Mouse (Mus musculus) liver, postnatal 0 days (tissue): ENCODE data around the gene Il12rb1. TPM values are rescaled to one million over a fixed set of nuclear protein-coding genes. Genes with fewer than 3 reads are reported as not detected.

Source experiments
- ATAC-seq: fragments of 200-750 bp; cut with Nextera tagmentation; 2 replicates; pipeline ENCODE4 v1.8.0; 2017; ENCODE audit warnings: mild to moderate bottlenecking, moderate library complexity
- DNase-seq: peaks from one replicate; pipeline ENCODE4 v3.0.0-alpha.2; 2016
- H3K27ac ChIP-seq: fragments of 300-500 bp; sonication (generic); 2 replicates; pipeline ENCODE4 v1.5.1; 2014; ENCODE audit warnings: antibody characterized with exemption, moderate library complexity, mild to moderate bottlenecking, low read depth
- H3K27me3 ChIP-seq: fragments of 300-500 bp; sonication (generic); 2 replicates; pipeline ENCODE4 v1.6.1; 2014; ENCODE audit warnings: low read length, control low read depth, mixed read lengths; ENCODE audit not compliant: insufficient read depth
- H3K36me3 ChIP-seq: fragments of 300-500 bp; sonication (generic); replicated peaks from 2 replicates; pipeline ENCODE4 v1.6.1; 2014; ENCODE audit warnings: mild to moderate bottlenecking, control low read depth, low read length, moderate library complexity, mixed read lengths; ENCODE audit not compliant: insufficient read depth
- H3K4me1 ChIP-seq: fragments of 300-500 bp; sonication (generic); 2 replicates; pipeline ENCODE4 v1.6.1; 2014; ENCODE audit warnings: antibody characterized with exemption, mild to moderate bottlenecking, control low read depth; ENCODE audit not compliant: insufficient read depth
- H3K4me2 ChIP-seq: fragments of 300-500 bp; sonication (generic); 2 replicates; pipeline ENCODE4 v1.6.1; 2014; ENCODE audit warnings: low read depth, mild to moderate bottlenecking, low read length, moderate library complexity, mixed read lengths
- H3K4me3 ChIP-seq: fragments of 300-500 bp; sonication (generic); 2 replicates; pipeline ENCODE4 v1.5.1; 2014; ENCODE audit warnings: low read depth, low read length
- H3K9ac ChIP-seq: fragments of 300-500 bp; sonication (generic); replicated peaks from 2 replicates; pipeline ENCODE4 v1.6.1; 2014; ENCODE audit warnings: mild to moderate bottlenecking, moderate library complexity
- H3K9me3 ChIP-seq: fragments of 300-500 bp; sonication (generic); 2 replicates; pipeline ENCODE4 v1.6.1; 2016; ENCODE audit warnings: mild to moderate bottlenecking, control low read depth, low read length, mixed read lengths
- CTCF ChIP-seq: sonication (generic); IDR thresholded peaks from 2 replicates; pipeline ENCODE4 v1.5.1; 2016; ENCODE audit warnings: antibody characterized with exemption, low read depth
- EP300 ChIP-seq: IDR thresholded peaks from 2 replicates; pipeline ENCODE4 v1.6.1; 2016; ENCODE audit warnings: antibody characterized with exemption, low read depth, mild to moderate bottlenecking
- WGBS: fragments of 180-500 bp; shearing (Covaris S2); extraction: QIAGEN DNeasy Blood & Tissue Kit; methylation state at CpG from one replicate; pipeline ENCODE4 v1.1.7; 2014; ENCODE audit not compliant: insufficient replicate concordance; 5-methylcytosine and 5-hydroxymethylcytosine counted together
- polyA plus RNA-seq: library from polyadenylated mRNA; unstranded; fragments of >200 nt; fragmentation: Nextera tagmentation; extraction: Ambion mirVana; gene quantifications from 2 replicates; pipeline ENCODE4 v1.2.1, GENCODE M21; 2015

Il12rb1 gene
- polyA plus RNA-seq, 1 experiment from 2014 or later = 0.25 TPM

DNA sequence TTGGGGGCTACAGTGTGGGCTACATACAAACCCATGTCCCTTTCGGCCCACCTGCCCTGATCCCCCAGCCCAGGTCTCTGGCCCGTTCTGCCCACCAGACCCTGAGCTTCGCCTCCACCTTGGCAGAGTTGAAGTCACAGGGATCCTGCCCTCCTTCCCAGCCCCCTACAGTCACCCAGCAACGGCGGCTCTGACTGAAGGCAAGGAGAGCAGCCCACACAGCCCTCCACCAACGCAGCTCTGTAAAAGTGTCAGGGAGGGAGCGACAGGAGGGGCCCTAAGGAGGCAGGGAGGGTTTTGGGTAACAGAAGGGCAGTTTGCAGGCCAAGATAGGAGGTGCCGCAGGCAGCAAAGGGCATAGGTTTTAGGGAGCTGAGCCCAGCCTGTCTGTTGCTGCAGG is 17.4 kb upstream of the Il12rb1 start:
- Histone ChIP-seq H3K4me2 (peak overlapping the region; percentile 85), H3K4me3 (peak overlapping the region; percentile 56), H3K4me1 (peaks cover 40% of the 10 kb centered on the region), H3K9me3 (no peaks in the 10 kb centered on the region), H3K27ac (0 out of 2 replicates have a peak overlapping the region, but pooled peaks have one; percentile 73), H3K9ac (peak overlapping the region; percentile 77), H3K27me3 (no peaks in the 10 kb centered on the region), H3K36me3 (peaks cover 41% of the 10 kb centered on the region)
- DNase-seq = no peak
- WGBS = 42% methylated on average over 8 of the region's 8 CpGs
- no peak for TF ChIP-seq EP300
- TF ChIP-seq CTCF = no peak
- no peak for ATAC-seq

GRCm38 (mm10) chr8:70791294-70791701 is 17.0 kb upstream of the Il12rb1 start:
- H3K4me2 ChIP-seq = peak overlapping the region; percentile 85
- ATAC-seq (0 out of 2 replicates have a peak, but pooled peaks have one; percentile 8), DNase-seq (peak; percentile 76)
- H3K4me3 ChIP-seq = peak overlapping the region; percentile 56
- TF ChIP-seq CTCF (no peak), EP300 (no peak)
- H3K27ac ChIP-seq = peak overlapping the region; percentile 73; the same call in 1 of the 2 replicates
- peaks cover 42% of the 10 kb centered on the region for H3K4me1 ChIP-seq
- 16% methylated on average over 7 of the region's 7 CpGs for WGBS
- H3K27me3 ChIP-seq = no peaks in the 10 kb centered on the region
- H3K36me3 ChIP-seq = peaks cover 37% of the 10 kb centered on the region
- H3K9me3 ChIP-seq = no peaks in the 10 kb centered on the region
- peak overlapping the region; percentile 77 for H3K9ac ChIP-seq

GRCm38 (mm10) chr8:70791975-70792691 is 16.1 kb upstream of the Il12rb1 start:
- ATAC-seq = peak; percentile 43
- 1% methylated on average over 58 of the region's 58 CpGs for WGBS
- H3K27ac ChIP-seq = peak overlapping the region; percentile 73
- no peak for TF ChIP-seq CTCF
- TF ChIP-seq EP300 = no peak
- peak overlapping the region; percentile 85 for H3K4me2 ChIP-seq
- H3K36me3 ChIP-seq = peaks cover 29% of the 10 kb centered on the region
- H3K9me3 ChIP-seq = no peaks in the 10 kb centered on the region
- H3K9ac ChIP-seq = peak overlapping the region; percentile 77
- peak overlapping the region; percentile 56 for H3K4me3 ChIP-seq
- H3K27me3 ChIP-seq = no peaks in the 10 kb centered on the region
- H3K4me1 ChIP-seq = peaks cover 50% of the 10 kb centered on the region
- DNase-seq = peak; percentile 97

DNA sequence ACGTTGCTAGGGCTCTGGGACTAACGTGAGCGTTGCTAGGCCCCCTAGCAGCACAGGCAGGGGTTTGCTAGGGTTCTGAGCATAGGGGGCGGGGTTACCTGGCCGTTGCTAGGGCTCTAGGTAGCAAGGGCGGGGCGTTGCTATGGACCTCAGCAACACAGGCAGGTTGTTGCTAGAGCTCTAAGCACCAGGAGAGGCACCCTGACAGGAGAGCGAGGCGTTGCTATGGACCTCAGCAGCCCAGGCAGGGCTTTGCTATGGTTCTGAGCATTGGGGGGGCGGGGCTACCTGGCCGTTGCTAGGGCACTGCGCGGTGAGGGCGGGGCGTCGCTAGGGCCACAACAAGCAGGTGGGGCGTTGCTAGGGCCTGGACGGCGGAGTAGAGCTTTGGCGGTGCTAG is 15.5 kb upstream of the Il12rb1 start:
- Histone ChIP-seq H3K9ac (peak overlapping the region; percentile 77; the same call in 1 of the 2 replicates), H3K27me3 (no peaks in the 10 kb centered on the region)

GRCm38 (mm10) chr8:70794215-70794614 is 14.0 kb upstream of the Il12rb1 start:
- TF ChIP-seq CTCF = no peak
- no peak for TF ChIP-seq EP300
- Histone ChIP-seq H3K36me3 (peaks cover 8% of the 10 kb centered on the region), H3K9me3 (no peaks in the 10 kb centered on the region), H3K27me3 (peaks cover 6% of the 10 kb centered on the region; the same call in 1 of the 2 replicates), H3K9ac (no peak overlapping the region; the same call in 1 of the 2 replicates), H3K27ac (no peak overlapping the region), H3K4me2 (no peak overlapping the region), H3K4me1 (peaks cover 62% of the 10 kb centered on the region), H3K4me3 (no peak overlapping the region)
- 67% methylated on average over 2 of the region's 2 CpGs for WGBS
- ATAC-seq = no peak
- DNase-seq = no peak

More for the DNA sequence above, 15.5 kb upstream of the Il12rb1 start:
- Histone ChIP-seq H3K4me3 (peak overlapping the region; percentile 56), H3K9me3 (no peaks in the 10 kb centered on the region), H3K27ac (0 out of 2 replicates have a peak overlapping the region, but pooled peaks have one; percentile 49), H3K4me1 (peaks cover 55% of the 10 kb centered on the region), H3K36me3 (peaks cover 23% of the 10 kb centered on the region), H3K4me2 (peak overlapping the region; percentile 85)
- WGBS = under 1% methylated on average over 20 of the region's 20 CpGs
- no peak for TF ChIP-seq CTCF
- peak; percentile 2 for ATAC-seq
- DNase-seq = peak; percentile 79

GRCm38 (mm10) chr8:70795370-70795769 is 12.9 kb upstream of the Il12rb1 start:
- Histone ChIP-seq H3K4me2 (peak overlapping the region; percentile 93), H3K36me3 (0 out of 2 replicates have a peak, but pooled peaks cover 4% of the 10 kb centered on the region), H3K9ac (no peak overlapping the region), H3K27me3 (peaks cover 12% of the 10 kb centered on the region), H3K4me1 (peaks cover 64% of the 10 kb centered on the region), H3K9me3 (no peaks in the 10 kb centered on the region), H3K4me3 (peak overlapping the region; percentile 62; the same call in 1 of the 2 replicates), H3K27ac (no peak overlapping the region)
- TF ChIP-seq EP300 (no peak), CTCF (peak; percentile 40; the same call in 1 of the 2 replicates)
- 84% methylated on average over 2 of the region's 2 CpGs for WGBS
- DNase-seq (no peak), ATAC-seq (no peak)
